Mouse (Mus musculus): ENCODE measurements around the gene Ets2. TPM values are rescaled to one million over a fixed set of nuclear protein-coding genes. Genes with fewer than 3 reads are reported as not detected.
"Not testable (repeated sequence)": the region's sequence is repeated elsewhere in the genome, so short reads cannot be mapped to it uniquely, and the experiment has no call there.

Gene Ets2
- polyA plus RNA-seq, 1 experiment from 2014 or later = 30.6 TPM

DNA sequence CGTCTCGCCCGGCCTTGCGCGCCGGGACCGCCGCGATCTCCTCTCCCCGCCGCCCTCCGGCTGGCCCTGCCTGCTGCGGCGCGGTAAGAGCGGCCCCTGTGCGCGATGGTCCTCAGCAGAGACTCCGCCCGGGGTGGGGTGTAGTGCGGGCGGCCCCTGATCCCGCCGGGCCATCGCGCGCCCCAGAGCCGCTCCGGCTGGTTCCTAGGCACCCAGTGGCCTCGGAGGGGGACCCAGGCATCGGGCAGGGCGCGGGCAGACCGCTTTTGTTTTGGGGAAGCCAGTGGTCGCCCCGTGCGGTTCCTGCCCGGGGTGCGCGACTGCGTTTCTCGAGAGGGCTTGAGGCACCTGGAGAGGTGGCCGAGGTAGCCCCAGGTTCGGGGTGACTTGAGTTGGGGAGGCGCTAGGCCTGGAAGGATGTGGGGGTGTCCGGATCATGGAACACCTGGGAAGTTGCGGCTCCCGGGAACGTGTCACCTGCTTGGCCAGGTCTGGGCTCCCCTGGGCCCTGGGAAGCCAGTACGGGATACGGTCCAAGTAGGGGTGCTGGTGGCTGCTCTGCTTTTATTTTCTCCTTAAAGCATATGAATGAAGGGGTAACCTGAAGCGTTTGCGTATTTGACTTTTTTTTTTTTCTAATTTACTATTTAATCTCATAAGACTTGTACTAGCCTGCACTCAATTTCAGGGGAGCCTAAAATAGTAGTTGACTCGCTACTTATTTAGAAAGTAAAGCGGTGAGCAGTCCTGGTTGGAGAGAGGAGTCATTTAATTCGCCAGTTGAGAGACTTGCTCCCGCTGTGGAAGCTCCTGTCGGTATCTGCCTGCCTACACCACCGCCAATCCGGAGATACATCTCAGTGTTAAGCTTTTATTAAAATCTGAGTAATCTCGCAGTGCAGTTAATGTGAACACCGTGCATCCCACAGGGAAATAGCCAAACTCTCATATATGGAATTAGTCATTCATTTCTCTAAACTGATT lies 979 bp downstream of the Ets2 start:
- H3K36me3 ChIP-seq = no peaks in the 10 kb centered on the region
- peak overlapping the region; percentile 91 for H3K4me3 ChIP-seq (replicated peaks)
- ATAC-seq (ENCODE audit: low FRiP score) = peak; percentile 80
- peak overlapping the region; percentile 88 for H3K4me2 ChIP-seq
- peaks cover 35% of the 10 kb centered on the region for H3K4me1 ChIP-seq
- under 1% methylated on average over 62 of the region's 62 CpGs for WGBS
- H3K27me3 ChIP-seq (replicated peaks) = no peaks in the 10 kb centered on the region
- H3K9ac ChIP-seq (replicated peaks) = peak overlapping the region; percentile 99
- H3K27ac ChIP-seq (replicated peaks) = peak overlapping the region; percentile 97
- no peaks in the 10 kb centered on the region for H3K9me3 ChIP-seq (replicated peaks)

DNA sequence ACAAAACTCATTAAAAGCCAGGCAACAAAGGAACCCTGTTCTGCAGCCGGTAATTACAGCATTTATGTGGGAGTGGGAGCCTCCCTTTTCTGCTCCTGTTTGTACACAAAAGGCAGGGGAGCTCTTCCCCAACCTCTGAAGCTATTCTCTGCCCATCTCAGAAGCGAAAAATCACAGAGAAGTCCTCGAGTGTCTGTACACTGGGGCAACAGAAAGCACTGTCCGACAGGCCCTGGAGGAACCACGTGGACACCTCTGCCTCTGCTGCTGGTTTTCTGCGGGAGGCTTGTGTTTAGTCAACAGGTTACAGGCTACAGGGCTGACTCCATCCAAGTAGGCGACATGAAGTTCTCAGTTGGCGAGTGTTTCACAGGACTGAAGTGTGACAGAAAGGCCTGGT lies 2.1 kb downstream of the Ets2 start:
- no peaks in the 10 kb centered on the region for H3K36me3 ChIP-seq
- H3K9me3 ChIP-seq (replicated peaks) = no peaks in the 10 kb centered on the region
- 17% methylated on average over 8 of the region's 8 CpGs for WGBS
- no peak for ATAC-seq (ENCODE audit: low FRiP score)
- no peak overlapping the region for H3K27ac ChIP-seq (replicated peaks)
- peak overlapping the region; percentile 36; the same call in 1 of the 2 replicates for H3K9ac ChIP-seq (replicated peaks)
- peaks cover 41% of the 10 kb centered on the region for H3K4me1 ChIP-seq
- peak overlapping the region; percentile 88 for H3K4me2 ChIP-seq
- H3K27me3 ChIP-seq (replicated peaks) = no peaks in the 10 kb centered on the region
- H3K4me3 ChIP-seq (replicated peaks) = peak overlapping the region; percentile 35

DNA sequence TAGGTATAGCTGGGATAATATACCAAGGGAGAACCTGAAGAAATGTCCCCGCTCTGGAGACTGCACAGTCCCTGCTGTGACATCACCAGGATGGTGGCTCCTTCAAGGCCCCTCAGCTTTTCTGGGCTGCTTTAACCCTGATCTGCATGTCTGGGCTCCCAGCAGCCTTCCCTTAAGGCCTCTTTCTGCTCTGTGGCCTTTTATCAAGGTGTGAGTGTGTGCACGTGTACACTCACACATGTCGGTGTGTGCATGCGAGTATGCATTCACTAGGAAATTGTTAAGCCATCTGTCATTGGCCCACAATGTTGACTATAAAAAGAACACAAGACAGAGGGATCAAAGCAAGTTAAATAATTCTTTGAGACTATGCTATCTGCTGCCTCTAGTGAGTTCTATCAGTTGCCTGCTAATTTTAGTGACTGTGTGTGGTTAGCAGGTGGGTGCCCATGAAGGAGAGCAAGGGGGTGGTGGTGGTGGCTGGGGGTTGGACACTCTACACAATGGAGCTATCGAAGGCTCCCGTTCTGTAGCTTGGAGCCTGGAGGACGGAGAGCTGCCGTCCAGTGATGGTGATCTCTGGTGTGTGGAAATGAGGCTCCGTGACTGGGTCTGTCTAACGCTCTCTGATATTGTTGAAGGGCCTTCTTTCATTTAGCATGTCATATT lies 2.9 kb downstream of the Ets2 start:
- H3K4me1 ChIP-seq = peaks cover 41% of the 10 kb centered on the region
- H3K27ac ChIP-seq (replicated peaks) = no peak overlapping the region
- H3K4me3 ChIP-seq (replicated peaks) = peak overlapping the region; percentile 35
- H3K27me3 ChIP-seq (replicated peaks) = no peaks in the 10 kb centered on the region
- peak overlapping the region; percentile 88 for H3K4me2 ChIP-seq
- H3K36me3 ChIP-seq = peaks cover 5% of the 10 kb centered on the region
- H3K9me3 ChIP-seq (replicated peaks) = no peaks in the 10 kb centered on the region
- 73% methylated on average over 10 of the region's 10 CpGs for WGBS
- 0 out of 2 replicates have a peak overlapping the region, but pooled peaks have one; percentile 36 for H3K9ac ChIP-seq (replicated peaks)
- no peak for ATAC-seq (ENCODE audit: low FRiP score)

DNA sequence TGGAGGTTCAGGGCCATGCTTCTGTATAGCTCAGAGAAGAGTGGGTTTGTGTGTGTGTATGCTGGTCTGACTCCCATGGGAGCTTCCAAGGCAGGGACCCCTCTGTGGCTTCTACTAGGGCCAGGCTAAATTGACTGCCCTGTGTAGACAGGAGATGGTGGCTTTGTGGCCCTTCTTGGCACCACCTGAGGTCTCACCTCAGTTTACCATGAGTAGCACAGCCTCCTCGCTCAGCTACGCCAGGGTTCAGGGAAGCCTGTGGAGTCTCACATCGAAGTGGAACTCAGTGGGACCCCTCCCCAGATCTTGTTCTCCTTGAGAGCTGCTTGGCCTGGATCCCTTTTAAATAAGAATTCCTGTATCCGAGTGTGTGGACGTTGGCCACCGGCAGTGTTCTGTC lies 3.9 kb downstream of the Ets2 start:
- WGBS = 89% methylated on average over 6 of the region's 6 CpGs
- Histone ChIP-seq H3K27me3 (replicated peaks) (no peaks in the 10 kb centered on the region), H3K36me3 (peaks cover 15% of the 10 kb centered on the region), H3K4me1 (peaks cover 39% of the 10 kb centered on the region), H3K27ac (replicated peaks) (no peak overlapping the region), H3K9me3 (replicated peaks) (no peaks in the 10 kb centered on the region), H3K4me3 (replicated peaks) (no peak overlapping the region), H3K4me2 (peak overlapping the region; percentile 88), H3K9ac (replicated peaks) (no peak overlapping the region)
- no peak for ATAC-seq (ENCODE audit: low FRiP score)

DNA sequence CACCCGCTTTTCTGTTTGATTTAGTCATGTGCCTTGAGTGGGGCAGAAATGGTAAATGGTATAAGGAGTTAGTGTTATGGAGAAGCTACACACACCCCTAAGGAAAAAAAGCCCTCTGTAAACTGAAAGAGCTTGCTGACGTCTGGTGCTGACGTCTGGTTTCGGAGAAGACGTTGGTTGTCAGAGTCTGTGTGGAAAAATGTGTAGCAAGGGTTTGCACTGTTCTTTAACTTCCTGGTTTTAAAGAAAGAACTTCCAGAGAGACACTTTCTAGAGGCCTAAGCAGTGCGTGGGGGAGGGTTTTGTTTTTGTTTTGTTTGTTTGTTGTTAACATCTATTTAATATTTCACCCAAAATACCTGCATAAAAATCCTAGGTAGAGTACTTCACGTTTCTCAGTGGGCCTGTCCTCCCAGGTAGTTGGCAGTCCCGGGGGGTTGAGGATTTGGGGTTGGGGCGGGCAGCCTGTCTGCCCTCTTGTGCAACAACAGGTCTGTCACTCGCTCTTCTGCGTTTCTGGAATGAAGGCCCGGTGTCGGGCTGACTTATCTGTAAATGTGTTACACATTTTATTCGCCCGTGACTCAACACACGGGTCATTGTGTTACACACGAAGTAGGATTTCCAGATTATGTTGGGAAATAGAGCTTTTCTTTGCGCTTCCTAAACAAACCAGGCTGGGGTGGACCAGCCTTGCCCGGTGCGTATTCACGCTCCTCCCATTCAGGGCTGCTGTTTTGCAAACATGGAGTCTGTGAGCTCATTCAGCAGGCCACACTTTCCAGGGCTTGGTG lies 6.5 kb downstream of the Ets2 start:
- H3K9me3 ChIP-seq (replicated peaks) = no peaks in the 10 kb centered on the region
- no peak overlapping the region for H3K4me2 ChIP-seq
- H3K36me3 ChIP-seq = peaks cover 32% of the 10 kb centered on the region
- no peak overlapping the region for H3K27ac ChIP-seq (replicated peaks)
- H3K4me3 ChIP-seq (replicated peaks) = no peak overlapping the region
- H3K4me1 ChIP-seq = peaks cover 34% of the 10 kb centered on the region
- ATAC-seq (ENCODE audit: low FRiP score) = no peak
- no peaks in the 10 kb centered on the region for H3K27me3 ChIP-seq (replicated peaks)
- H3K9ac ChIP-seq (replicated peaks) = no peak overlapping the region
- WGBS = 88% methylated on average over 21 of the region's 21 CpGs

DNA sequence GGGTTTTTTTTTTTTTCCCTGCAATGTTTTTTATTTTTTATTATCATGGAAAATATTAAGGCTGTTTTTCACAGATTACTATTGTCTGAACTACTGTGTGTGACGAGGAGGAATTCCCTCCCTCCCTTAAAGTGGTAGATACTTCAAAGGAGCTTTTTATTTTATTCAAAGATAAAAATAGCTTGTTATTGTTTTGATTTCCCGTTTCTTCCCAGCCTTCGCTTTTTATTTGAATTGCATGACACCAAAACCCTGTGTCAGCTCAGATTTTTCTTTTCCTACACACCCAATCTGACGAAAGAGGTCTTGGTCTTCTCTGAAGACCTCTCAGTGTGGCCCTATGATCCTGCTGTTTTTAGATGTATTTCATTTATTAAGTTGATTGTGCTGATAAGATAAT lies 7.3 kb downstream of the Ets2 start:
- H3K36me3 ChIP-seq = peaks cover 38% of the 10 kb centered on the region
- peaks cover 28% of the 10 kb centered on the region for H3K4me1 ChIP-seq
- H3K4me2 ChIP-seq = no peak overlapping the region
- no peak overlapping the region for H3K4me3 ChIP-seq (replicated peaks)
- H3K27me3 ChIP-seq (replicated peaks) = no peaks in the 10 kb centered on the region
- no peak overlapping the region for H3K9ac ChIP-seq (replicated peaks)
- ATAC-seq (ENCODE audit: low FRiP score) = no peak
- 79% methylated on average over 4 of the region's 4 CpGs for WGBS
- no peak overlapping the region for H3K27ac ChIP-seq (replicated peaks)
- no peaks in the 10 kb centered on the region for H3K9me3 ChIP-seq (replicated peaks)

DNA sequence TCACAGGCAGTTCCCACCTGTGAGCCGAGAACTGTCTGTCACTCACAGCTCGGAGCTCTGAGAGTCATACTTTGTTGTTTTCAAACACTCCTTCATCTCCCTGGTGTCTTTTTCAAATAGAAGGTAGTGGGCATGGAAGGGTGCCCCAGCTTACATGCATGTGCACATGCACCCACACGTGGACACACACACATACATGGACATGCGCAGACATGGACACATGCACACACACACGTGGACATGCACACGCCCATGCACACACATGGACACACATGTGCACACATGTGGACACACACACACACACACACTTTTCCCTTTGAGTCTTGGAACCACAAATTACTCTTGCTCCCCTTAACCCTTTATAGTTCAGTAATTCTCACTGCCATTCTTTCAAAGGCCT lies 8.3 kb downstream of the Ets2 start:
- no peak for ATAC-seq (ENCODE audit: low FRiP score)
- H3K9ac ChIP-seq (replicated peaks) = no peak overlapping the region
- WGBS = 95% methylated on average over 6 of the region's 6 CpGs
- H3K4me3 ChIP-seq (replicated peaks) = no peak overlapping the region
- H3K9me3 ChIP-seq (replicated peaks) = no peaks in the 10 kb centered on the region
- peaks cover 47% of the 10 kb centered on the region for H3K36me3 ChIP-seq
- no peak overlapping the region for H3K27ac ChIP-seq (replicated peaks)
- H3K4me2 ChIP-seq = no peak overlapping the region
- H3K4me1 ChIP-seq = peaks cover 19% of the 10 kb centered on the region
- no peaks in the 10 kb centered on the region for H3K27me3 ChIP-seq (replicated peaks)

DNA sequence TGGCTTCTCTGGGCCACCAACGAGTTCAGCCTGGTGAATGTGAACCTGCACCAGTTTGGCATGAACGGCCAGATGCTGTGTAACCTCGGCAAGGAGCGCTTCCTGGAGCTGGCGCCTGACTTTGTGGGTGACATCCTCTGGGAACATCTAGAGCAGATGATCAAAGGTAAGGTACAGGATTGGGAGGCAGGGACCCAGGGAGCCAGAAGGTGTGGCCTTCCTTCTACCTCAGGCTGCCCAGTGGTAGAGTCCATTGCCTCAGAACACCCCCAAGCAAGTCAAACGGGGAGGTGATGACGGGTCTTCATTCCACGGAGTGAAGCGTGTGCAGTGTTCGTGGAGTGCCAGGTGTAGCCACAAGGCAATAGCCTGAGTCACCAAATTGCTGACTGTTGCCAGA lies 10.2 kb downstream of the Ets2 start:
- no peak for ATAC-seq (ENCODE audit: low FRiP score)
- Histone ChIP-seq H3K4me1 (peaks cover 8% of the 10 kb centered on the region; the same call in 1 of the 2 replicates), H3K9me3 (replicated peaks) (no peaks in the 10 kb centered on the region), H3K4me2 (no peak overlapping the region), H3K9ac (replicated peaks) (no peak overlapping the region), H3K36me3 (peaks cover 67% of the 10 kb centered on the region), H3K27ac (replicated peaks) (no peak overlapping the region), H3K27me3 (replicated peaks) (no peaks in the 10 kb centered on the region), H3K4me3 (replicated peaks) (no peak overlapping the region)
- 94% methylated on average over 10 of the region's 10 CpGs for WGBS

DNA sequence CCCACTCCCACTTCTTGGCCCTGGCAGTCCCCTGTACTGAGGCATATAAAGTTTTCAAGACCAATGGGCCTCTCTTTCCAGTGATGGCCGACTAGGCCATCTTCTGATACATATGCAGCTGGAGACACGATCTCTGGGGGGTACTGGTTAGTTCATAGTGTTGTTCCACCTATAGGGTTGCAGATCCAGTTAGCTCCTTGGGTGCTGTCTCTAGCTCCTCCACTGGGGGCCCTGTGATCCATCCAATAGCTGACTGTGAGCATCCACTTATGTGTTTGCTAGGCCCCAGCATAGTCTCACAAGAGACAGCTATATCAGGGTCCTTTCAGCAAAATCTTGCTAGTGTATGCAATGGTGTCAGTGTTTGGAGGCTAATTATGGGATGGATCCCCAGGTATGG lies 11.2 kb downstream of the Ets2 start:
- H3K4me3 ChIP-seq (replicated peaks); H3K4me2 ChIP-seq; H3K9me3 ChIP-seq (replicated peaks); H3K27me3 ChIP-seq (replicated peaks); H3K9ac ChIP-seq (replicated peaks); ATAC-seq (ENCODE audit: low FRiP score); H3K4me1 ChIP-seq; H3K27ac ChIP-seq (replicated peaks): not testable (repeated sequence)
- H3K36me3 ChIP-seq = peaks cover 77% of the 10 kb centered on the region
- WGBS = 92% methylated on average over 2 of the region's 2 CpGs

DNA sequence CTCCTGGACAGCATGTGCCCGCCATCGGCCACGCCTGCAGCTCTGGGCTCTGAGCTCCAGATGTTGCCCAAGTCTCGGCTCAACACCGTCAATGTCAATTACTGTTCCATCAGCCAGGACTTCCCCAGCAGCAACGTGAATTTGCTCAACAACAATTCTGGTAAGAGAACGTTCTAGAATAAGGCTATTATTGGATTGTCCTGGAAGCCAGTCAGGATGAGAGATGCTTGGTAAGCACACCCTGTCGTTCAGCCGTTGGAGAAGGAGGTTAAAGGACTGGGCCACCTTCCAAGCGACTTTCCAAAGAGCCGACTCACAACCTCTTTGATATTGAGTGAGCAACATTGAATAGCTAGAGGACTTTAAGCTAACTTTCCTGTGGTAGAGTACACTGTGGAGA lies 13.2 kb downstream of the Ets2 start:
- Histone ChIP-seq H3K4me3 (replicated peaks) (no peak overlapping the region), H3K36me3 (peaks cover 87% of the 10 kb centered on the region), H3K27me3 (replicated peaks) (no peaks in the 10 kb centered on the region), H3K4me1 (no peaks in the 10 kb centered on the region), H3K4me2 (no peak overlapping the region), H3K9ac (replicated peaks) (no peak overlapping the region), H3K9me3 (replicated peaks) (no peaks in the 10 kb centered on the region), H3K27ac (replicated peaks) (no peak overlapping the region)
- no peak for ATAC-seq (ENCODE audit: low FRiP score)
- WGBS = 93% methylated on average over 11 of the region's 11 CpGs

DNA sequence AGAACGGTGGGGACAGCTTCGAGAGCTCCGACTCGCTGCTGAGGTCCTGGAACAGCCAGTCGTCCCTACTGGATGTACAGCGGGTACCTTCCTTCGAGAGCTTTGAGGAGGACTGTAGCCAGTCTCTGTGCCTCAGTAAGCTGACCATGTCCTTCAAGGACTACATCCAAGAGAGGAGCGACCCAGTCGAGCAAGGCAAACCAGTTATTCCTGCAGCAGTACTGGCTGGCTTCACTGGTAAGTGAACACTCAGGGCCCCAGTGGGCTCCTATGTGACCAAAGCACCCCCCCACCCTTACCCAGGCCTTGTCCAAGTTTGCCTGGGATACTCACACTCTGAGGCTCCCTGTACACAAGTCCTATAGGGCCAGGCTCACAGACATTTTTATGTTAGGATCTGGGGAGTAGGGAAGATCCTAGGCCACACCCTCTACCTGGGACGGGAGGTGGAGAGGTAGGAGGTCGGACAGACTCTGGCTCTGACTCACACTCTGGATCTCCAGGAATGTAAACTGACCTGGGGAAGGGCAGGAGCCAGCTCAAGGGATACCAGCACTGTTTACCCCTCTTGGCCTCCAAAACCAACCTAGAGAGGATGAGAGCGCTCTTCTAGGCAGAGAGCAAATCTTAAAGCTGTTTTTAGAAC lies 14.3 kb downstream of the Ets2 start:
- Histone ChIP-seq H3K4me3 (replicated peaks) (no peak overlapping the region), H3K4me2 (no peak overlapping the region), H3K4me1 (no peaks in the 10 kb centered on the region), H3K36me3 (peaks cover 88% of the 10 kb centered on the region), H3K27me3 (replicated peaks) (no peaks in the 10 kb centered on the region), H3K27ac (replicated peaks) (no peak overlapping the region), H3K9ac (replicated peaks) (no peak overlapping the region), H3K9me3 (replicated peaks) (peaks cover 1% of the 10 kb centered on the region; the same call in 1 of the 2 replicates)
- no peak for ATAC-seq (ENCODE audit: low FRiP score)
- 94% methylated on average over 12 of the region's 12 CpGs for WGBS
